Mouse (Mus musculus) forebrain, embryonic 13.5 days (tissue): ENCODE results near the gene Gm18596. TPM values are rescaled to one million over a fixed set of nuclear protein-coding genes. Genes with fewer than 3 reads are reported as not detected.
"Not testable (repeated sequence)": the region's sequence is repeated elsewhere in the genome, so short reads cannot be mapped to it uniquely, and the experiment has no call there.

Source experiments
- ATAC-seq: fragments of 200-750 bp; cut with Nextera tagmentation; 2 replicates; pipeline ENCODE4 v1.8.0; 2017
- H3K27ac ChIP-seq: fragments of 300-500 bp; sonication (generic); 2 replicates; pipeline ENCODE4 v1.5.1; 2015; ENCODE audit warnings: inconsistent platforms, mild to moderate bottlenecking, moderate library complexity
- H3K27me3 ChIP-seq: fragments of 300-500 bp; sonication (generic); 2 replicates; pipeline ENCODE4 v1.6.1; 2015; ENCODE audit warnings: mild to moderate bottlenecking, inconsistent platforms
- H3K36me3 ChIP-seq: fragments of 300-500 bp; sonication (generic); 2 replicates; pipeline ENCODE4 v1.6.1; 2015; ENCODE audit warnings: mild to moderate bottlenecking, inconsistent platforms; ENCODE audit not compliant: poor library complexity, severe bottlenecking
- H3K4me1 ChIP-seq: fragments of 300-500 bp; sonication (generic); 2 replicates; pipeline ENCODE4 v1.6.1; 2015; ENCODE audit warnings: inconsistent platforms
- H3K4me2 ChIP-seq: fragments of 300-500 bp; sonication (generic); 2 replicates; pipeline ENCODE4 v1.6.1; 2015; ENCODE audit warnings: inconsistent platforms, mild to moderate bottlenecking, moderate library complexity
- H3K4me3 ChIP-seq: fragments of 300-500 bp; sonication (generic); 2 replicates; pipeline ENCODE4 v1.5.1; 2015; ENCODE audit warnings: mild to moderate bottlenecking, inconsistent platforms
- H3K9ac ChIP-seq: fragments of 300-500 bp; sonication (generic); 2 replicates; pipeline ENCODE4 v1.6.1; 2015; ENCODE audit warnings: mild to moderate bottlenecking, inconsistent platforms
- H3K9me3 ChIP-seq: fragments of 300-500 bp; sonication (generic); replicated peaks from 2 replicates; pipeline ENCODE4 v1.6.1; 2016; ENCODE audit warnings: inconsistent platforms
- WGBS: fragments of 180-500 bp; shearing (Covaris S2); methylation state at CpG from one replicate; pipeline ENCODE4 v1.1.7; 2015; 5-methylcytosine and 5-hydroxymethylcytosine counted together
- polyA plus RNA-seq: library from polyadenylated mRNA; unstranded; fragments of >200 nt; fragmentation: Nextera tagmentation; extraction: Ambion mirVana; gene quantifications from 2 replicates; pipeline ENCODE4 v1.2.1, GENCODE M21; 2015

Gm18596 gene
- polyA plus RNA-seq, 1 experiment from 2014 or later, result not detected

DNA sequence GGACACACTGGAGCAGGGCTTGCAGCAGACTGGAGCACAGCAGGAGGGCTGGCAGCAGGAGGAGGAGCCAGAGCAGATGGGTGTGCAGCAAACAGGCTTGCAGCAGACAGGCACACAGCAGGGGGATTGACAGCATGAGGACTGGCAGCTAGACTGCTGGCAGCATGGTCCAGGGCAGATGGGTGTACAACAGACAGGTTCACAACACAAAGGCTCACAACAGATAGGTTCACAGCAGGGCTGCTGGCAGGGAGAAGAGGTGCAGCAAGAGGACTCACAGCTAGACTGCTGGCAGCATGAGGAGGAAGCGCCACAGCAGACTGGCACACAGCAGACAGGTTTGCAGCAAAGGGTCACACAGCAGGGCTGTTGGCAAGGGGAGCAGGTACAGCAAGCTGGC lies 8.2 kb upstream of the Gm18596 start:
- not testable (repeated sequence) for H3K9ac ChIP-seq, H3K36me3 ChIP-seq, H3K4me1 ChIP-seq, ATAC-seq, H3K4me3 ChIP-seq, H3K9me3 ChIP-seq, H3K27me3 ChIP-seq, H3K27ac ChIP-seq, H3K4me2 ChIP-seq
- WGBS, result 88% methylated on average over 1 of the region's 1 CpGs

DNA sequence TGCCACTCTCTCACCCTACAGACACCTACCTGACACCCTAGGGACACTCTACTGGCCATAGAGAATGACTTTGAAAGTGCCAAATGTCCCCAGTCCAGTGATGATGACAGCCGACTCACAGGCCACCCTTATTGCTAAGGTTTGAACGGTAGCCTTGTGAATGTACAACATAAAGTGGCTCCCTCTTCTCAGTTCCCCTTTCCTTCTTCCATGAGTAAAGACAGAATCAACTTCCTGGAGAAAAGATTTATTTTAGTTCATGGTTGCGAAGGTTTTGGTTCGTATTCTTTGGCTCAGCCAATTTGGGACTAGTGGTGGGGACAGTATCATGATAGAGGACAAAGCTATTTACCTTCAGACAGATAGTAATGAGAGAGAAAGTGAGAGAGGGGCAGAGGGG lies 3.5 kb downstream of the Gm18596 start:
- Histone ChIP-seq H3K27me3 (no peaks in the 10 kb centered on the region), H3K9me3 (no peaks in the 10 kb centered on the region; the same call in 1 of the 2 replicates), H3K4me2 (no peak overlapping the region), H3K9ac (no peak overlapping the region), H3K36me3 (no peaks in the 10 kb centered on the region), H3K27ac (no peak overlapping the region), H3K4me3 (no peak overlapping the region), H3K4me1 (no peaks in the 10 kb centered on the region)
- 97% methylated on average over 4 of the region's 4 CpGs for WGBS
- ATAC-seq, result no peak

DNA sequence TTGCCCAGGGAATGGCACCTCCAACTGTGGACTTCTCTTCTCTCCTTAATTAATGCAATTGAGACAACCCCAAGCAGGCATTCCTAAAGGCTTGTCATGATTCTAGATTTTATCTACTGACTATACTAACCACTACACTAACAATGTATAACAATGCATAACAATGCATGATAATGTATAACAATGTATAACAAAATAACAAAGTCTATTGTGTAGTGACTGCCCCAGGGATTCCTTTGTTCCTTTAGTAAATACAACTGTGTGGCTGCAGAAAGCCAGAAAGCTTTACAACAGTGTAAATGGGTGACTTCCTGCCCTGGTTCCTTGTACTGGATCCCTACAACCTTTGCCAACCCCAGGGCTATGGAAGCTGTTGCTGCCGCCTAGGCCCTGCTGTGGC lies 6.5 kb downstream of the Gm18596 start:
- 96% methylated on average over 1 of the region's 1 CpGs for WGBS
- no peak for ATAC-seq
- Histone ChIP-seq H3K4me3 (no peak overlapping the region), H3K27ac (no peak overlapping the region), H3K9ac (no peak overlapping the region), H3K4me2 (no peak overlapping the region), H3K36me3 (no peaks in the 10 kb centered on the region), H3K4me1 (no peaks in the 10 kb centered on the region), H3K9me3 (no peaks in the 10 kb centered on the region; the same call in 1 of the 2 replicates), H3K27me3 (no peaks in the 10 kb centered on the region)

- no peaks in the 10 kb centered on the region for H3K36me3 ChIP-seq
- H3K4me2 ChIP-seq, result no peak overlapping the region
- no peak overlapping the region for H3K27ac ChIP-seq
- no peak for ATAC-seq
- H3K9ac ChIP-seq, result no peak overlapping the region
- WGBS, result 56% methylated on average over 4 of the region's 4 CpGs
- no peaks in the 10 kb centered on the region; the same call in 1 of the 2 replicates for H3K27me3 ChIP-seq
- H3K9me3 ChIP-seq, result no peaks in the 10 kb centered on the region; the same call in 1 of the 2 replicates
- no peaks in the 10 kb centered on the region for H3K4me1 ChIP-seq
- no peak overlapping the region for H3K4me3 ChIP-seq
These were observed 13.2 kb downstream of the Gm18596 start for GRCm38 (mm10) chr10:77729241-77729640.

DNA sequence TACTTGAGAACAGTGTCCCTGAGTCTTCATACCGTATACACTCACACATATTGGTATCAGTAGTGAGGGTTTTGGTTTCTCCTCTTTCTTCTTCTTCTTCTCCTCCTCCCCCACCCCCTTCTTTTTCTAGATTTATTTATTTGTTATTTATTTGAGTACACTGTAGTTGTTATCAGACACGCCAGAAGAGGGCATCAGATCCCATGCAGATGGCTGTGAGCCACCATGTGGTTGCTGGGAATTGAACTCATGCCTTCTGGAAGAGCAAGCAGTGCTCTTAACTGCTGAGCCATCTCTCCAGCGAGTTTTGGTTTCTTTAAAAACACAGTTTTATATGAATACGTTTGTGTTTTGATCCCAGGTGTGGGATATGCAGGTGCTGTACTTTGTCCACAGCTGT lies 14.2 kb downstream of the Gm18596 start:
- 72% methylated on average over 4 of the region's 4 CpGs for WGBS
- Histone ChIP-seq H3K9ac (no peak overlapping the region), H3K27ac (no peak overlapping the region), H3K27me3 (no peaks in the 10 kb centered on the region; the same call in 1 of the 2 replicates), H3K4me3 (no peak overlapping the region), H3K4me1 (no peaks in the 10 kb centered on the region), H3K9me3 (no peaks in the 10 kb centered on the region), H3K4me2 (no peak overlapping the region), H3K36me3 (no peaks in the 10 kb centered on the region)
- no peak for ATAC-seq

- no peaks in the 10 kb centered on the region; the same call in 1 of the 2 replicates for H3K27me3 ChIP-seq
- 46% methylated on average over 3 of the region's 3 CpGs for WGBS
- no peak within 1 kb of the TSS for H3K4me2 ChIP-seq
- no peak for ATAC-seq
- no peak within 1 kb of the TSS for H3K27ac ChIP-seq
- no peaks in the 10 kb centered on the region for H3K36me3 ChIP-seq
- no peaks in the 10 kb centered on the region for H3K9me3 ChIP-seq
- no peak within 1 kb of the TSS for H3K4me3 ChIP-seq
- H3K4me1 ChIP-seq, result no peaks in the 10 kb centered on the region
- no peak within 1 kb of the TSS for H3K9ac ChIP-seq
These were observed 16.3 kb downstream of the Gm18596 start, which contains the start of gene Gm10100 for GRCm38 (mm10) chr10:77726186-77726585. Gene Gm10100, plus strand, starts transcription at chr10:77726486.

DNA sequence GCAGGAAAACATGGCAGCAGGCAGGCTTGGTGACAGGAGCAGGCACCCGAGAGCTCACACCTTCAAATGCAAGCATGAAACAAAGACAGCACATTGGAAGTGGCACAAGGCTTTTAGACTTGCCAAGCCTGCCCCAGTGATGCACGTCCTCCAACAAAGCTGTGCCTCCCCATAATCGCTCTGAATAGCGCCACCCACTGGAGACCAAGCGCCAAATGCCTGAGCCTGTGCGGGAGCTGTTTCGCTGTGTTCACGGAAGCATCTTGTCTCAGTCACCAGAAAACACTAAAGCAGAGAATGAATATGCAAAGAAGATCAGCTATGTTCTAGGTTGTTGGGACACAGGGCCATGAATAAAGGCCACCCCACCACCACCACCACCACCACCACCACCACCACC lies 17.6 kb downstream of the Gm18596 start:
- H3K9ac ChIP-seq, result no peak overlapping the region
- H3K27me3 ChIP-seq, result no peaks in the 10 kb centered on the region; the same call in 1 of the 2 replicates
- H3K36me3 ChIP-seq, result no peaks in the 10 kb centered on the region
- no peak overlapping the region for H3K4me2 ChIP-seq
- no peak overlapping the region for H3K27ac ChIP-seq
- no peaks in the 10 kb centered on the region for H3K4me1 ChIP-seq
- WGBS, result 72% methylated on average over 8 of the region's 8 CpGs
- no peak for ATAC-seq
- peaks cover 7% of the 10 kb centered on the region for H3K9me3 ChIP-seq
- no peak overlapping the region for H3K4me3 ChIP-seq

GRCm38 (mm10) chr10:77720299-77720698 lies 22.1 kb downstream of the Gm18596 start, which contains the start of gene Krtap12-1:
Gene Krtap12-1, plus strand, starts transcription at chr10:77720599.
- WGBS, result 93% methylated on average over 1 of the region's 1 CpGs
- not testable (repeated sequence) for ATAC-seq

GRCm38 (mm10) chr10:77715507-77715906 lies 26.9 kb downstream of the Gm18596 start, which contains the start of gene Gm10142:
Gene Gm10142, plus strand, starts transcription at chr10:77715807.
- H3K4me2 ChIP-seq, result no peak within 1 kb of the TSS
- H3K36me3 ChIP-seq, result no peaks in the 10 kb centered on the region
- no peaks in the 10 kb centered on the region for H3K4me1 ChIP-seq
- H3K9me3 ChIP-seq, result peaks cover 9% of the 10 kb centered on the region
- H3K9ac ChIP-seq, result no peak within 1 kb of the TSS
- no peak within 1 kb of the TSS for H3K4me3 ChIP-seq
- ATAC-seq, result no peak
- H3K27me3 ChIP-seq, result no peaks in the 10 kb centered on the region
- 85% methylated on average over 1 of the region's 1 CpGs for WGBS
- no peak within 1 kb of the TSS for H3K27ac ChIP-seq

More at GRCm38 (mm10) chr10:77720299-77720698, 22.1 kb downstream of the Gm18596 start, which contains the start of gene Krtap12-1:
- H3K27me3 ChIP-seq, H3K4me3 ChIP-seq, H3K27ac ChIP-seq, H3K9me3 ChIP-seq, H3K4me1 ChIP-seq, H3K36me3 ChIP-seq, H3K9ac ChIP-seq, H3K4me2 ChIP-seq: not testable (repeated sequence)

DNA sequence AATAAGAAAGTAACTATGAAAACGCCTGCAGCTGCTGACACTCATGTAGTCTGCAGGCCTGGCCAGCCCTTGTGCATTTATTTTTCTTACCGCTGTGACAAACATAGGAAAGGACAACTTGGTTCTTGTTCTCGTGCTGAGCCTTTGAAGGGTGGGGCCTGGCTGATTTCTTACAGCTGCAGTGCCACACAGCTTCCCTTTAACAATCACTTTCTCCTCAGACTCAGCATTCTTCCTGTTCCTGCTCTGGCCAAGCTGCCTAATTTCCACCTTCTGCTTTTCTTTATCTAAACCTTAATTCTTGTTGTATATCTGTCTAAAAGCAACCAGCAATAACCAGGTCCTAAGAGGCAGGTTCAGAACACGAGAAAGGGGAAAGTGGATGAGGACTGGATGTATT lies 28.7 kb downstream of the Gm18596 start:
- no peak for ATAC-seq

GRCm38 (mm10) chr10:77711157-77711556 lies 31.3 kb downstream of the Gm18596 start, which contains the start of gene Gm10024:
Gene Gm10024, plus strand, starts transcription at chr10:77711457.
- H3K4me3 ChIP-seq, ATAC-seq, H3K36me3 ChIP-seq, H3K4me2 ChIP-seq, H3K27me3 ChIP-seq, H3K9ac ChIP-seq, H3K4me1 ChIP-seq, H3K27ac ChIP-seq: not testable (repeated sequence)
- peaks cover 11% of the 10 kb centered on the region for H3K9me3 ChIP-seq

More for the DNA sequence above, 28.7 kb downstream of the Gm18596 start:
- Histone ChIP-seq H3K27ac (no peak overlapping the region), H3K36me3 (no peaks in the 10 kb centered on the region), H3K4me2 (no peak overlapping the region), H3K4me1 (no peaks in the 10 kb centered on the region), H3K27me3 (no peaks in the 10 kb centered on the region), H3K9me3 (peaks cover 5% of the 10 kb centered on the region; the same call in 1 of the 2 replicates), H3K4me3 (no peak overlapping the region), H3K9ac (no peak overlapping the region)
- WGBS, result 74% methylated on average over 4 of the region's 4 CpGs

GRCm38 (mm10) chr10:77709831-77710230 lies 32.6 kb downstream of the Gm18596 start:
- 86% methylated on average over 3 of the region's 3 CpGs for WGBS
- H3K27ac ChIP-seq, result no peak overlapping the region

GRCm38 (mm10) chr10:77706326-77706725 lies 36.1 kb downstream of the Gm18596 start, which contains the start of gene Gm10272:
Gene Gm10272, plus strand, starts transcription at chr10:77706626.
- H3K4me1 ChIP-seq, result no peaks in the 10 kb centered on the region
- H3K36me3 ChIP-seq, result no peaks in the 10 kb centered on the region
- no peak within 1 kb of the TSS for H3K4me3 ChIP-seq
- H3K27me3 ChIP-seq, result no peaks in the 10 kb centered on the region
- no peak within 1 kb of the TSS for H3K9ac ChIP-seq
- H3K9me3 ChIP-seq, result peaks cover 25% of the 10 kb centered on the region
- 100% methylated on average over 1 of the region's 1 CpGs for whole genome bisulfite sequencing
- H3K4me2 ChIP-seq, result no peak within 1 kb of the TSS
- no peak for ATAC-seq
- no peak within 1 kb of the TSS for H3K27ac ChIP-seq

More at GRCm38 (mm10) chr10:77709831-77710230, 32.6 kb downstream of the Gm18596 start:
- Histone ChIP-seq H3K4me2 (no peak overlapping the region), H3K4me1 (no peaks in the 10 kb centered on the region), H3K9ac (no peak overlapping the region), H3K36me3 (no peaks in the 10 kb centered on the region), H3K9me3 (peaks cover 14% of the 10 kb centered on the region), H3K4me3 (no peak overlapping the region), H3K27me3 (no peaks in the 10 kb centered on the region)
- no peak for ATAC-seq
